Mouse (Mus musculus) MEL (cell line): Measurements from ENCODE around the gene 1700034J05Rik.

Source experiments
- CHD1 ChIP-seq: IDR thresholded peaks from 2 replicates; pipeline ENCODE4 v1.6.1; 2012; ENCODE audit warnings: low read depth, mild to moderate bottlenecking, inconsistent platforms, low read length, improper control_type of control experiment
- CTCF ChIP-seq, 3 experiments: IDR thresholded peaks in 2 of 3; conservative IDR thresholded peaks in 1 of 3; 2 replicates each; pipeline ENCODE4 v1.5.1; 2011 to 2012; ENCODE audit warnings: low read length in 3 of 3, low read depth in 2 of 3, mild to moderate bottlenecking in 2 of 3, improper control_type of control experiment in 1 of 3, inconsistent platforms in 1 of 3, mixed read lengths in 1 of 3, moderate library complexity in 1 of 3; ENCODE audit not compliant: control insufficient read depth in 1 of 3, insufficient read depth in 1 of 3, poor library complexity in 1 of 3, severe bottlenecking in 1 of 3
- EP300 ChIP-seq, 2 experiments: IDR thresholded peaks; 2 replicates each; pipeline ENCODE4 v1.6.1; 2011; ENCODE audit warnings: improper control_type of control experiment in 2 of 2, low read length in 2 of 2, low read depth in 1 of 2, mild to moderate bottlenecking in 1 of 2
- POLR2AphosphoS5 ChIP-seq: IDR thresholded peaks from 2 replicates; pipeline ENCODE4 v1.6.1; 2012; ENCODE audit warnings: low read depth, borderline replicate concordance, mild to moderate bottlenecking, inconsistent platforms, low read length, moderate library complexity, mixed read lengths
- TCF12 ChIP-seq: IDR thresholded peaks from 2 replicates; pipeline ENCODE4 v1.6.1; 2014; ENCODE audit warnings: low read depth, mild to moderate bottlenecking, inconsistent platforms, low read length, improper control_type of control experiment, moderate library complexity
- USF1 ChIP-seq: IDR thresholded peaks from 2 replicates; pipeline ENCODE4 v1.6.1; 2014; ENCODE audit warnings: low read depth, mild to moderate bottlenecking, inconsistent platforms, low read length, improper control_type of control experiment, moderate library complexity
- ZC3H11A ChIP-seq: IDR thresholded peaks from 2 replicates; pipeline ENCODE4 v1.6.1; 2012; ENCODE audit warnings: low read depth, mild to moderate bottlenecking, inconsistent platforms, low read length, improper control_type of control experiment

DNA sequence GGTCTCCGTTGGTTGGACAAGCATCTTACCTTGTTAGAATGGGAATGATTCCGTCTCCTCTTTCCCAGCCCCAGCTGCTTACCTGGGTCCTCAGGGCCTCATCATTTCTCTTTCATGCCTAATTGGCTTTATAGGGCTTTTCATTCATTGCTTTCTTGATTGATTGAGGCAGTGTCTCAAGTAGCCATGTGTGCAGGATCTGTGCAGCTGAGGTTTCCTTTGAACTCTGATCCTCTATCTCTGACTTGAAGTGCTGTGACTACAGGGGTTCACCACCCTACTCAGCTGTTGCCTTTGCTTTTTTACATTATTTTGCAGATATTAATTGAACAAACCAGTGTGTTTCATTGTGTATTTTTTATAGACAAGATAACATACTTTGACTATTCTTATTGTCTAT is 25.2 kb downstream of the 1700034J05Rik start:
- TF ChIP-seq USF1 (no peak), POLR2AphosphoS5 (no peak), CTCF (IDR thresholded peaks at IDR 0.05 in 2 of 3, conservative IDR thresholded peaks at IDR 0.05 in 1 of 3; ENCODE audit: control insufficient read depth in 1 of 3, insufficient read depth in 1 of 3, low read depth in 2 of 3, low read length in 3 of 3, poor library complexity in 1 of 3, severe bottlenecking in 1 of 3) (no peak), ZC3H11A (no peak), CHD1 (no peak), TCF12 (no peak), EP300 (IDR thresholded peaks at IDR 0.05; ENCODE audit: low read depth in 1 of 2, low read length in 2 of 2) (no peak)
